Mouse (Mus musculus) MEL (cell line): ENCODE results near the gene 6030498E09Rik.

Source experiments
- BHLHE40 ChIP-seq: IDR thresholded peaks from 2 replicates; pipeline ENCODE4 v1.6.1; 2012; ENCODE audit warnings: low read depth, mild to moderate bottlenecking, inconsistent platforms, low read length, improper control_type of control experiment, borderline replicate concordance
- CTCF ChIP-seq, 3 experiments: IDR thresholded peaks in 2 of 3; conservative IDR thresholded peaks in 1 of 3; 2 replicates each; pipeline ENCODE4 v1.5.1; 2011 to 2012; ENCODE audit warnings: low read length in 3 of 3, low read depth in 2 of 3, mild to moderate bottlenecking in 2 of 3, improper control_type of control experiment in 1 of 3, inconsistent platforms in 1 of 3, mixed read lengths in 1 of 3, moderate library complexity in 1 of 3; ENCODE audit not compliant: control insufficient read depth in 1 of 3, insufficient read depth in 1 of 3, poor library complexity in 1 of 3, severe bottlenecking in 1 of 3
- EP300 ChIP-seq, 2 experiments: IDR thresholded peaks; 2 replicates each; pipeline ENCODE4 v1.6.1; 2011; ENCODE audit warnings: improper control_type of control experiment in 2 of 2, low read length in 2 of 2, low read depth in 1 of 2, mild to moderate bottlenecking in 1 of 2
- NRF1 ChIP-seq: IDR thresholded peaks from 2 replicates; pipeline ENCODE4 v1.6.1; 2014; ENCODE audit warnings: low read depth, mild to moderate bottlenecking, inconsistent platforms, low read length, improper control_type of control experiment, moderate library complexity; ENCODE audit not compliant: poor library complexity, insufficient read depth, severe bottlenecking
- POLR2A ChIP-seq, 2 experiments: IDR thresholded peaks; 2 replicates each; pipeline ENCODE4 v1.6.1; 2011 to 2012; ENCODE audit warnings: low read length in 2 of 2, mild to moderate bottlenecking in 2 of 2, control low read depth in 1 of 2, improper control_type of control experiment in 1 of 2, low read depth in 1 of 2, moderate library complexity in 1 of 2; ENCODE audit not compliant: control insufficient read depth in 1 of 2, insufficient read depth in 1 of 2, poor library complexity in 1 of 2
- ZC3H11A ChIP-seq: IDR thresholded peaks from 2 replicates; pipeline ENCODE4 v1.6.1; 2012; ENCODE audit warnings: low read depth, mild to moderate bottlenecking, inconsistent platforms, low read length, improper control_type of control experiment

- TF ChIP-seq POLR2A (IDR thresholded peaks at IDR 0.05; ENCODE audit: control insufficient read depth in 1 of 2, insufficient read depth in 1 of 2, low read depth in 1 of 2, low read length in 2 of 2, poor library complexity in 1 of 2) = no peak
- TF ChIP-seq EP300 (IDR thresholded peaks at IDR 0.05; ENCODE audit: low read depth in 1 of 2, low read length in 2 of 2) = no peak
- no peak for TF ChIP-seq NRF1
- TF ChIP-seq BHLHE40 = no peak
- TF ChIP-seq ZC3H11A = no peak
- TF ChIP-seq CTCF (IDR thresholded peaks at IDR 0.05 in 2 of 3, conservative IDR thresholded peaks at IDR 0.05 in 1 of 3; ENCODE audit: control insufficient read depth in 1 of 3, insufficient read depth in 1 of 3, low read depth in 2 of 3, low read length in 3 of 3, poor library complexity in 1 of 3, severe bottlenecking in 1 of 3) = no peak
Measured at GRCm38 (mm10) chrX:38996265-38996664, 223.8 kb downstream of the 6030498E09Rik start.
